Mouse (Mus musculus) 3134 (cell line): ENCODE measurements around the gene Sez6l2.

ENCODE experiments used
- DNase-seq: peaks from one replicate; pipeline ENCODE4 v3.0.0-alpha.2; 2011; ENCODE audit warnings: low spot score; ENCODE audit not compliant: insufficient read length; ENCODE audit errors: extremely low read depth

Sez6l2 gene

DNA sequence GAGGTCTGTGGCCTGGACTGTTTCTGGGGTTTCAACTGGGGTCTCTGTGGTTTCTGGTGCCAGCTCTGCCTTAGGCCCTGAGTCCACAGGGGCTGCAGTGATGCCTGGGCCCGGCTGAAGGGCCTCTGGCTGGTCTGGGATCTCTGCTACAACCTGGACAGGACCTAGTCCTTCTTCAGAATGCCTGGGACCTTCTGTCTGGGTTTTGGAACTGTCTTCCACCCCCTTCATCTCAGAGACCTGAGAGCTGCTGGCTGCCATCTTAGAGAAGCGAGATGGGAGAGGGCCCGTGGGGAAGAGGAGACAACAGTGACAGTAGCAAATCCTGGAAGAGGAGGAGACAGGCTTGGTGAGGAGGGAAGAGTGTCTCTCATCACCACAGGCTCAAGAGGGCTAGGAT is 69.7 kb downstream of the Sez6l2 start:
- DNase-seq = no peak
